Mouse (Mus musculus): ENCODE measurements around the gene Bcdin3d. TPM values are rescaled to one million over a fixed set of nuclear protein-coding genes. Genes with fewer than 3 reads are reported as not detected.

Bcdin3d gene
- polyA plus RNA-seq (2012) = 10.7 and 13.2 TPM in 2 replicates

GRCm38 (mm10) chr15:99474576-99474926, at the start of gene Bcdin3d:
Bcdin3d (minus strand) TSS chr15:99474730.
- no peak for TF ChIP-seq GATA1 (IDR thresholded peaks at IDR 0.05; ENCODE audit: low read length)

GRCm38 (mm10) chr15:99520306-99520705, 45.8 kb upstream of the Bcdin3d start:
- no peak for TF ChIP-seq GATA1 (IDR thresholded peaks at IDR 0.05; ENCODE audit: low read length)

- TF ChIP-seq GATA1 (IDR thresholded peaks at IDR 0.05; ENCODE audit: low read length) = no peak
These were observed 45.1 kb upstream of the Bcdin3d start for GRCm38 (mm10) chr15:99519626-99520025.

GRCm38 (mm10) chr15:99517715-99518114, 43.2 kb upstream of the Bcdin3d start:
- TF ChIP-seq GATA1 (IDR thresholded peaks at IDR 0.05; ENCODE audit: low read length) = no peak

GRCm38 (mm10) chr15:99516715-99517114, 42.2 kb upstream of the Bcdin3d start:
- no peak for TF ChIP-seq GATA1 (IDR thresholded peaks at IDR 0.05; ENCODE audit: low read length)

GRCm38 (mm10) chr15:99511797-99512525, 37.4 kb upstream of the Bcdin3d start:
- TF ChIP-seq GATA1 (IDR thresholded peaks at IDR 0.05; ENCODE audit: low read length) = no peak

- TF ChIP-seq GATA1 (IDR thresholded peaks at IDR 0.05; ENCODE audit: low read length) = no peak
These were observed 36.1 kb upstream of the Bcdin3d start for GRCm38 (mm10) chr15:99510621-99511020.

- no peak for TF ChIP-seq GATA1 (IDR thresholded peaks at IDR 0.05; ENCODE audit: low read length)
These were observed 35.3 kb upstream of the Bcdin3d start for GRCm38 (mm10) chr15:99509840-99510239.

- no peak for TF ChIP-seq GATA1 (IDR thresholded peaks at IDR 0.05; ENCODE audit: low read length)
These were observed 31.0 kb upstream of the Bcdin3d start for GRCm38 (mm10) chr15:99505324-99506095.

GRCm38 (mm10) chr15:99503256-99503655, 28.7 kb upstream of the Bcdin3d start:
- no peak for TF ChIP-seq GATA1 (IDR thresholded peaks at IDR 0.05; ENCODE audit: low read length)

GRCm38 (mm10) chr15:99502311-99502831, 27.8 kb upstream of the Bcdin3d start:
- no peak for TF ChIP-seq GATA1 (IDR thresholded peaks at IDR 0.05; ENCODE audit: low read length)

- no peak for TF ChIP-seq GATA1 (IDR thresholded peaks at IDR 0.05; ENCODE audit: low read length)
These were observed 27.0 kb upstream of the Bcdin3d start for GRCm38 (mm10) chr15:99501292-99502260.

GRCm38 (mm10) chr15:99500320-99500719, 25.8 kb upstream of the Bcdin3d start:
- no peak for TF ChIP-seq GATA1 (IDR thresholded peaks at IDR 0.05; ENCODE audit: low read length)

- no peak for TF ChIP-seq GATA1 (IDR thresholded peaks at IDR 0.05; ENCODE audit: low read length)
These were observed 25.2 kb upstream of the Bcdin3d start for GRCm38 (mm10) chr15:99499726-99500125.

- no peak for TF ChIP-seq GATA1 (IDR thresholded peaks at IDR 0.05; ENCODE audit: low read length)
These were observed 24.3 kb upstream of the Bcdin3d start for GRCm38 (mm10) chr15:99498781-99499180.

All from G1E-ER4 (cell line).